In the genomic region with DNA sequence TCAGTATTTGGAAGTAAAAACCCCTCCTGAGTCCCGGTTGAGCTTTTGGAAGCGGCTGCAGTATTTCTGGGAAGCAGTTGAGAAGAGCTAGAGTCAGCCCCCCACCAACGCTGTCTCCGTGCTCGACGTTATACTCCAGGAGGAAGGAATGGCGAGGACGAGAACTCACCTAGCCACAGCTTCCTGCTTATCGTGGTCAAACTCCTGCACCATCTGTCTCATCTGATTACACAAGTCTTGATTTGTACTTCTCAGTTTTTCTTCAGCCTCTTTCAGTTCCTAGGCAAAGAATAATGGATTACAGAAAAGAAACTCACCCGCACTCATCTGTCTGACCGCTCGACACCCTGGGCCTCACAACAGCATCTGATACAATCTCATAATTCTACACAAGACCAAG, we compare ENCODE assay signal across 20 mouse cellular contexts.
"Had no signal": no experiment of that assay in that cellular context is flagged by ENCODE, and none has a peak within 500 bp of the region (broad histone marks: within the 10 kb centered on the region; RNA-seq: fewer than 3 reads in every experiment).

No protein-coding gene starts in this region.

- H3K27ac ChIP-seq: layer of hippocampus, adult 2 months; limb, embryonic 10.5 days; limb, embryonic 13.5 days; liver, embryonic 12.5 days; liver, embryonic 15.5 days; lung, embryonic 15.5 days; midbrain, embryonic 12.5 days; midbrain, embryonic 15.5 days; neural tube, embryonic 13.5 days; stomach, postnatal 0 days had no signal

- H3K4me3 ChIP-seq: layer of hippocampus, adult 2 months; limb, embryonic 10.5 days; limb, embryonic 13.5 days; liver, embryonic 12.5 days; liver, embryonic 15.5 days; lung, embryonic 15.5 days; midbrain, embryonic 12.5 days; midbrain, embryonic 15.5 days; neural tube, embryonic 13.5 days had no signal

- H3K27me3 ChIP-seq: limb, embryonic 13.5 days; liver, embryonic 12.5 days; liver, embryonic 15.5 days; lung, embryonic 15.5 days; midbrain, embryonic 12.5 days; midbrain, embryonic 15.5 days; neural tube, embryonic 13.5 days had no signal

- H3K4me2 ChIP-seq: limb, embryonic 13.5 days; liver, embryonic 12.5 days; liver, embryonic 15.5 days; lung, embryonic 15.5 days; midbrain, embryonic 12.5 days; midbrain, embryonic 15.5 days; neural tube, embryonic 13.5 days had no signal

- H3K4me1 ChIP-seq: limb, embryonic 10.5 days; limb, embryonic 13.5 days; liver, embryonic 12.5 days; liver, embryonic 15.5 days; lung, embryonic 15.5 days; midbrain, embryonic 12.5 days; midbrain, embryonic 15.5 days; neural tube, embryonic 13.5 days had no signal

- H3K9ac ChIP-seq: limb, embryonic 13.5 days; liver, embryonic 12.5 days; liver, embryonic 15.5 days; lung, embryonic 15.5 days; midbrain, embryonic 12.5 days; midbrain, embryonic 15.5 days; neural tube, embryonic 13.5 days had no signal

- ATAC-seq: liver, embryonic 12.5 days; midbrain, embryonic 15.5 days had no signal

- H3K9me3 ChIP-seq: limb, embryonic 10.5 days; limb, embryonic 13.5 days; liver, embryonic 12.5 days; liver, embryonic 15.5 days; lung, embryonic 15.5 days; midbrain, embryonic 12.5 days; midbrain, embryonic 15.5 days; neural tube, embryonic 13.5 days had no signal

- H3K36me3 ChIP-seq: midbrain, embryonic 15.5 days had no signal

- DNase-seq: kidney, adult 9 months; kidney, postnatal 14 days; layer of hippocampus, adult 9-11 months; liver; lung, adult 18-20 months; lung, postnatal 10 days; lung, postnatal 36 days; thymus, adult 2 months; thymus, postnatal 14 days; thymus, postnatal 4 days had no signal
